Mouse (Mus musculus): ENCODE measurements around the gene Fam171a1. TPM values are rescaled to one million over a fixed set of nuclear protein-coding genes. Genes with fewer than 3 reads are reported as not detected.

Gene Fam171a1
- polyA plus RNA-seq, 1 experiment from 2014 or later: 36.0 TPM

- H3K36me3 ChIP-seq (replicated peaks; ENCODE audit: control insufficient read depth, insufficient read depth, low read depth, low read length): no peaks in the 10 kb centered on the region
- no peaks in the 10 kb centered on the region for H3K9me3 ChIP-seq (replicated peaks; ENCODE audit: control insufficient read depth, low read length)
- DNase-seq (ENCODE audit: low spot score) (no peak), ATAC-seq (replicated peaks; ENCODE audit: insufficient number of reproducible peaks, low FRiP score, low TSS enrichment, low read depth) (no peak)
- H3K9ac ChIP-seq (replicated peaks; ENCODE audit: low read length): no peak overlapping the region
- H3K4me1 ChIP-seq (ENCODE audit: control insufficient read depth, insufficient read depth, low read length): no peaks in the 10 kb centered on the region; the same call in 1 of the 2 replicates
- no peak overlapping the region for H3K4me3 ChIP-seq (ENCODE audit: low read depth, low read length)
- H3K27ac ChIP-seq (replicated peaks; ENCODE audit: low read depth, low read length): no peak overlapping the region
- no peak overlapping the region for H3K4me2 ChIP-seq (ENCODE audit: low read depth, low read length)
- no peaks in the 10 kb centered on the region for H3K27me3 ChIP-seq (ENCODE audit: control insufficient read depth, insufficient read depth, low read length)
- 93% methylated on average over 1 of the region's 1 CpGs for WGBS
These were observed 40.2 kb downstream of the Fam171a1 start for GRCm38 (mm10) chr2:3154091-3154665.

- H3K27me3 ChIP-seq (ENCODE audit: control insufficient read depth, insufficient read depth, low read length): no peaks in the 10 kb centered on the region
- H3K36me3 ChIP-seq (replicated peaks; ENCODE audit: control insufficient read depth, insufficient read depth, low read depth, low read length): no peaks in the 10 kb centered on the region
- ATAC-seq (replicated peaks; ENCODE audit: insufficient number of reproducible peaks, low FRiP score, low TSS enrichment, low read depth) (no peak), DNase-seq (ENCODE audit: low spot score) (no peak)
- WGBS: 80% methylated on average over 2 of the region's 2 CpGs
- no peaks in the 10 kb centered on the region for H3K9me3 ChIP-seq (replicated peaks; ENCODE audit: control insufficient read depth, low read length)
- H3K4me2 ChIP-seq (ENCODE audit: low read depth, low read length): no peak overlapping the region
- no peaks in the 10 kb centered on the region; the same call in 1 of the 2 replicates for H3K4me1 ChIP-seq (ENCODE audit: control insufficient read depth, insufficient read depth, low read length)
- H3K4me3 ChIP-seq (ENCODE audit: low read depth, low read length): no peak overlapping the region
- H3K27ac ChIP-seq (replicated peaks; ENCODE audit: low read depth, low read length): no peak overlapping the region
- no peak overlapping the region for H3K9ac ChIP-seq (replicated peaks; ENCODE audit: low read length)
These were observed 41.0 kb downstream of the Fam171a1 start for GRCm38 (mm10) chr2:3154986-3155385.

- Histone ChIP-seq H3K9ac (replicated peaks; ENCODE audit: low read length) (no peak overlapping the region), H3K4me2 (ENCODE audit: low read depth, low read length) (no peak overlapping the region), H3K4me3 (ENCODE audit: low read depth, low read length) (no peak overlapping the region), H3K4me1 (ENCODE audit: control insufficient read depth, insufficient read depth, low read length) (no peaks in the 10 kb centered on the region; the same call in 1 of the 2 replicates), H3K9me3 (replicated peaks; ENCODE audit: control insufficient read depth, low read length) (no peaks in the 10 kb centered on the region), H3K27me3 (ENCODE audit: control insufficient read depth, insufficient read depth, low read length) (no peaks in the 10 kb centered on the region), H3K27ac (replicated peaks; ENCODE audit: low read depth, low read length) (no peak overlapping the region), H3K36me3 (replicated peaks; ENCODE audit: control insufficient read depth, insufficient read depth, low read depth, low read length) (no peaks in the 10 kb centered on the region)
- DNase-seq (ENCODE audit: low spot score): no peak
- WGBS: 90% methylated on average over 3 of the region's 3 CpGs
- no peak for ATAC-seq (replicated peaks; ENCODE audit: insufficient number of reproducible peaks, low FRiP score, low TSS enrichment, low read depth)
These were observed 43.0 kb downstream of the Fam171a1 start for GRCm38 (mm10) chr2:3157030-3157429.

DNA sequence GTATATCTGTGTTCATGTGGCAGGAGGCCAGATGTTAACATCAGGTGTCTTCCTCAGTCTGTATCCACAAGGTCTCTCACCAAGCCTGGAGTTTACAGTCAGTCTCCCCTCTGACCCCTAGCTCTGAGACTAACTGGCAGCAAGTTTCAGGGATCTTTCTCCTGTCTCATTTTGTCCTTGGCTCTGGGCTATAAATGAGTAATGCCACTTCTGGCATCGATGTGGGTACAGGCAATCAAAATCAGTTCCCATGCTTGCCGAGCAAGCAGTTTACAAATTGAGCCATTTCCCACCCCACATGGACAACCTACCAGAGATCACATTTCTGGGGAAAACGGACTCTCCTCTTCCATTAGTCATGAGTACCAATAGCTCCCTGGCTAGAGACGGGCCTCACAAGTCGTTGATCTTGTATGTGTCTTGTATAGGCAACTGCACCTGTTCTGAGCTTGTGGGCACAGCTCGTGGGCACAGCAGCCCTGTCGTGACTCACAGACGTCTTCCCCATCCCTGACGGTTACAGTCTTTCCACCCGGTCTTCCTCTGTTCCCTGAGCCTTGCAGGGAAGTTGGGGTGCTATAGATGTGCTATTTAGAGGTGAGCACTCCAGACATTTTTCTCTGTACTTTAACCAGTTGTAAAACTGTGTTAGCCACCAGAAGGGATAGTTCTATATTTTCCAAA is 43.8 kb downstream of the Fam171a1 start:
- no peak overlapping the region for H3K4me2 ChIP-seq (ENCODE audit: low read depth, low read length)
- no peaks in the 10 kb centered on the region; the same call in 1 of the 2 replicates for H3K4me1 ChIP-seq (ENCODE audit: control insufficient read depth, insufficient read depth, low read length)
- no peak for ATAC-seq (replicated peaks; ENCODE audit: insufficient number of reproducible peaks, low FRiP score, low TSS enrichment, low read depth)
- no peaks in the 10 kb centered on the region for H3K9me3 ChIP-seq (replicated peaks; ENCODE audit: control insufficient read depth, low read length)
- H3K27ac ChIP-seq (replicated peaks; ENCODE audit: low read depth, low read length): no peak overlapping the region
- no peak overlapping the region for H3K4me3 ChIP-seq (ENCODE audit: low read depth, low read length)
- 78% methylated on average over 10 of the region's 10 CpGs for WGBS
- H3K36me3 ChIP-seq (replicated peaks; ENCODE audit: control insufficient read depth, insufficient read depth, low read depth, low read length): no peaks in the 10 kb centered on the region
- H3K27me3 ChIP-seq (ENCODE audit: control insufficient read depth, insufficient read depth, low read length): no peaks in the 10 kb centered on the region
- H3K9ac ChIP-seq (replicated peaks; ENCODE audit: low read length): no peak overlapping the region
- no peak for DNase-seq (ENCODE audit: low spot score)

- Histone ChIP-seq H3K9ac (replicated peaks; ENCODE audit: low read length) (no peak overlapping the region), H3K9me3 (replicated peaks; ENCODE audit: control insufficient read depth, low read length) (no peaks in the 10 kb centered on the region), H3K4me3 (ENCODE audit: low read depth, low read length) (no peak overlapping the region), H3K27ac (replicated peaks; ENCODE audit: low read depth, low read length) (no peak overlapping the region), H3K36me3 (replicated peaks; ENCODE audit: control insufficient read depth, insufficient read depth, low read depth, low read length) (no peaks in the 10 kb centered on the region), H3K4me1 (ENCODE audit: control insufficient read depth, insufficient read depth, low read length) (no peaks in the 10 kb centered on the region; the same call in 1 of the 2 replicates), H3K4me2 (ENCODE audit: low read depth, low read length) (no peak overlapping the region), H3K27me3 (ENCODE audit: control insufficient read depth, insufficient read depth, low read length) (no peaks in the 10 kb centered on the region)
- no peak for DNase-seq (ENCODE audit: low spot score)
- WGBS: 77% methylated on average over 8 of the region's 8 CpGs
- no peak for ATAC-seq (replicated peaks; ENCODE audit: insufficient number of reproducible peaks, low FRiP score, low TSS enrichment, low read depth)
These were observed 44.8 kb downstream of the Fam171a1 start for GRCm38 (mm10) chr2:3158682-3159412.

DNA sequence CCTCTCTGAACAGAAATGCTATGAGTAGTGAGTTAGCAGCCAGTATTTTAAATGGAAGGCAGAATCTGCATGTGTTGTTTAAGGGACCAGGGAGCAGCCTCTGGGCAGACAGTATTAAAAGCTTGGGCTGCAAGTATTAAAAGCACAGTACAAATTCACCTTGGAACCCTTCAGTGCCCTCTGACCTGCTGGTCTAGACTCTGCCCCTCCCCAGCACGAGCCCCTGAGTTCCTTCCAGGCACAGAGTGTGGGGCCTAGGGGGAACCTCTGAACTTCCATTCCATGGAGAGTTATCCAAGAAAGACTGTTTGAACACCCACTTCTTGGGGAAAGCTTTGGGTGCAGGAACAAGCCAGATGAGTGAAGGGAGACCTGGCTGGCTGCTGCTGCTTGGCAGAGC is 47.6 kb downstream of the Fam171a1 start:
- H3K4me1 ChIP-seq (ENCODE audit: control insufficient read depth, insufficient read depth, low read length): no peaks in the 10 kb centered on the region; the same call in 1 of the 2 replicates
- no peak overlapping the region for H3K4me3 ChIP-seq (ENCODE audit: low read depth, low read length)
- no peaks in the 10 kb centered on the region for H3K27me3 ChIP-seq (ENCODE audit: control insufficient read depth, insufficient read depth, low read length)
- H3K9ac ChIP-seq (replicated peaks; ENCODE audit: low read length): no peak overlapping the region
- WGBS: 37% methylated on average over 1 of the region's 1 CpGs
- no peak for ATAC-seq (replicated peaks; ENCODE audit: insufficient number of reproducible peaks, low FRiP score, low TSS enrichment, low read depth)
- H3K27ac ChIP-seq (replicated peaks; ENCODE audit: low read depth, low read length): no peak overlapping the region
- no peaks in the 10 kb centered on the region for H3K36me3 ChIP-seq (replicated peaks; ENCODE audit: control insufficient read depth, insufficient read depth, low read depth, low read length)
- no peak overlapping the region for H3K4me2 ChIP-seq (ENCODE audit: low read depth, low read length)
- no peak for DNase-seq (ENCODE audit: low spot score)
- no peaks in the 10 kb centered on the region for H3K9me3 ChIP-seq (replicated peaks; ENCODE audit: control insufficient read depth, low read length)

DNA sequence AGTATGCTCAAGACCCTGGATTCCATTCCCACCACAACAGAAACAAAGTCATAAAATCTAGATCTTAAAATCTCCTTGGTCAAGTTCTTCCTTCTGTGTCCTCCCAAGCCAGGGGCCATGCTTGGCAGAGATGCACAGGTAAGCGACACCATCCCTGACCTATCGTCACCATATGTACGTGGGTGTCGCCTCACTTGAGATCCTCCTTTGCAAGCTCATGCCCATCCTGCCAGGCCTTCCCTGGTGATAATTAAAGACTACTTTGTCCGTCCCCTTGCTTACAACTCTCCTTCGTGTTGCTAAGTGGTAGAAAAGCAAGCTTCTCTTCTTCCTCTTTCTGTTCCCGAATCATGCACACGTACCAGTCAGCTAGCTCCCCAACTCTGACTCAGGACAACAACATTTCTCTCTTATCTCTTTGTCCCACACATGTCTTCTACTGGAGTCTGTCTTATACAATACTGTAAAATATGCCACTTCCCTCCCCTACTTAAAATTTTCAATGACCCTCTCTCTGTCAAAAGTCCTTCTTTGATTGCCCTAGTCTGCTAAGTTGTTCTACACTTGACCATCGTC is 49.6 kb downstream of the Fam171a1 start:
- Histone ChIP-seq H3K4me1 (ENCODE audit: control insufficient read depth, insufficient read depth, low read length) (no peaks in the 10 kb centered on the region), H3K9me3 (replicated peaks; ENCODE audit: control insufficient read depth, low read length) (no peaks in the 10 kb centered on the region), H3K27me3 (ENCODE audit: control insufficient read depth, insufficient read depth, low read length) (no peaks in the 10 kb centered on the region), H3K27ac (replicated peaks; ENCODE audit: low read depth, low read length) (no peak overlapping the region), H3K9ac (replicated peaks; ENCODE audit: low read length) (no peak overlapping the region), H3K4me2 (ENCODE audit: low read depth, low read length) (no peak overlapping the region), H3K36me3 (replicated peaks; ENCODE audit: control insufficient read depth, insufficient read depth, low read depth, low read length) (no peaks in the 10 kb centered on the region), H3K4me3 (ENCODE audit: low read depth, low read length) (no peak overlapping the region)
- DNase-seq (ENCODE audit: low spot score) (no peak), ATAC-seq (replicated peaks; ENCODE audit: insufficient number of reproducible peaks, low FRiP score, low TSS enrichment, low read depth) (no peak)
- WGBS: 94% methylated on average over 9 of the region's 9 CpGs

Data from embryonic facial prominence, embryonic 11.5 days (tissue).